Mouse (Mus musculus) limb, embryonic 12.5 days (tissue): Measurements from ENCODE around the gene Caln1. TPM values are rescaled to one million over a fixed set of nuclear protein-coding genes. Genes with fewer than 3 reads are reported as not detected.

Experiments used
- ATAC-seq: fragments of 200-750 bp; cut with Nextera tagmentation; 2 replicates; pipeline ENCODE4 v1.8.0; 2017; ENCODE audit warnings: low read depth, moderate TSS enrichment; ENCODE audit not compliant: insufficient number of reproducible peaks, insufficient read depth, low FRiP score, low TSS enrichment
- H3K27ac ChIP-seq: fragments of 300-500 bp; sonication (generic); 2 replicates; pipeline ENCODE4 v1.5.1; 2016; ENCODE audit warnings: mild to moderate bottlenecking, moderate library complexity
- H3K27me3 ChIP-seq: fragments of 300-500 bp; sonication (generic); 2 replicates; pipeline ENCODE4 v1.6.1; 2016; ENCODE audit warnings: mild to moderate bottlenecking, moderate library complexity
- H3K36me3 ChIP-seq: fragments of 300-500 bp; sonication (generic); 2 replicates; pipeline ENCODE4 v1.6.1; 2016; ENCODE audit warnings: mild to moderate bottlenecking, moderate library complexity
- H3K4me1 ChIP-seq: fragments of 300-500 bp; sonication (generic); replicated peaks from 2 replicates; pipeline ENCODE4 v1.6.1; 2016
- H3K4me2 ChIP-seq: fragments of 300-500 bp; sonication (generic); 2 replicates; pipeline ENCODE4 v1.6.1; 2016; ENCODE audit warnings: mild to moderate bottlenecking, moderate library complexity
- H3K4me3 ChIP-seq: fragments of 300-500 bp; sonication (generic); replicated peaks from 2 replicates; pipeline ENCODE4 v1.5.1; 2016; ENCODE audit warnings: mild to moderate bottlenecking
- H3K9ac ChIP-seq: fragments of 300-500 bp; sonication (generic); replicated peaks from 2 replicates; pipeline ENCODE4 v1.6.1; 2016; ENCODE audit warnings: mild to moderate bottlenecking, moderate library complexity
- H3K9me3 ChIP-seq: fragments of 300-500 bp; sonication (generic); 2 replicates; pipeline ENCODE4 v1.6.1; 2016; ENCODE audit warnings: mild to moderate bottlenecking, moderate library complexity
- WGBS: fragments of 180-500 bp; shearing (Covaris S2); methylation state at CpG from one replicate; pipeline ENCODE4 v1.1.7; 2016; 5-methylcytosine and 5-hydroxymethylcytosine counted together
- polyA plus RNA-seq: library from polyadenylated mRNA; unstranded; fragments of >200 nt; fragmentation: Nextera tagmentation; extraction: Ambion mirVana; gene quantifications from 2 replicates; pipeline ENCODE4 v1.2.1, GENCODE M21; 2016

Caln1 gene
- polyA plus RNA-seq, 1 experiment from 2014 or later: 0.73 TPM

DNA sequence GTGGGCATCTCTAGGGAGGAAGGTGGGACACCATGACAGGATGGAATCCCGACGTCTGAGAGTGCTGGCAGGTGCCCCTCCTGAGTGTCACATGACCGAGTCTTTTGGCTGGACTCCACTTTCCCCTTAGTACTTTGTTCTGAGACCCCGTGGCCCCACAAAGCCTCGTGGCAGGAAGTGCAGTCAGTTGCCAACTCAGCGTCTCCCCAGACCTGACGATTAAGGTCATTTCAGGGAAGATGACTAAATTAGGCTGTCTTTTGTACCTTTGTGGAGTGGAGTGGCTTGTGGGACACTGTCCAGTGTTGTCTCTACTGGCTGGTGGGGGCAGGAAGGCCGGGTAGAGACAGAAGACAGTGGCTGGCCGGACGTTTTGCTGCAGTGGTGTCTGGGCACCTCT is 103.0 kb downstream of the Caln1 start:
- Histone ChIP-seq H3K36me3 (no peaks in the 10 kb centered on the region), H3K4me2 (no peak overlapping the region), H3K9ac (no peak overlapping the region), H3K27me3 (no peaks in the 10 kb centered on the region), H3K4me1 (no peaks in the 10 kb centered on the region), H3K9me3 (no peaks in the 10 kb centered on the region), H3K27ac (no peak overlapping the region), H3K4me3 (no peak overlapping the region)
- 76% methylated on average over 10 of the region's 10 CpGs for WGBS
- no peak for ATAC-seq

DNA sequence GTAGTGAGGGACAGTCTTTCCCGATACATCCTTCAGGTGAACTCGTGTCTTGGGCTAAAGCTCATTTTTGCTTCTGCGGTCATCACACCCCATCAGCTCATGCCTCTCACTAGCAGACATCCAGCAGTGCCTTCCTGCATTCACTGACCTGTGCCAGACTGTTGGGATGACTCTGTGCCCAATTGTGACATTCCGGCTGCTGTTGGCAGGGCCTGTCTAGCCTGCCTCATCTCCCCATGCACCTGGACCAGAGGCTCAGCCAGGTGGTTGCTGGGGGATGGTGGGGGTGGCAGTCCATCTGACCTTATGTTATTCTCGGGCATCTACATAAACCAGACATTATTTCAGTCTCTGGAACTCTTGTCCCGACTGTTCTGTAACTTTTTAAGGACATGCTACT is 105.6 kb downstream of the Caln1 start:
- Histone ChIP-seq H3K9ac (no peak overlapping the region), H3K4me1 (no peaks in the 10 kb centered on the region), H3K4me3 (no peak overlapping the region), H3K27ac (no peak overlapping the region), H3K9me3 (no peaks in the 10 kb centered on the region), H3K4me2 (no peak overlapping the region), H3K27me3 (no peaks in the 10 kb centered on the region), H3K36me3 (no peaks in the 10 kb centered on the region)
- 82% methylated on average over 6 of the region's 6 CpGs for WGBS
- no peak for ATAC-seq

GRCm38 (mm10) chr5:130476741-130477140 is 107.5 kb downstream of the Caln1 start:
- no peaks in the 10 kb centered on the region for H3K36me3 ChIP-seq
- H3K9ac ChIP-seq: no peak overlapping the region
- H3K4me1 ChIP-seq: no peaks in the 10 kb centered on the region
- no peaks in the 10 kb centered on the region for H3K9me3 ChIP-seq
- no peak overlapping the region for H3K4me2 ChIP-seq
- no peak overlapping the region for H3K4me3 ChIP-seq
- no peak overlapping the region for H3K27ac ChIP-seq
- ATAC-seq: no peak
- no peaks in the 10 kb centered on the region for H3K27me3 ChIP-seq
- WGBS: 73% methylated on average over 12 of the region's 12 CpGs

DNA sequence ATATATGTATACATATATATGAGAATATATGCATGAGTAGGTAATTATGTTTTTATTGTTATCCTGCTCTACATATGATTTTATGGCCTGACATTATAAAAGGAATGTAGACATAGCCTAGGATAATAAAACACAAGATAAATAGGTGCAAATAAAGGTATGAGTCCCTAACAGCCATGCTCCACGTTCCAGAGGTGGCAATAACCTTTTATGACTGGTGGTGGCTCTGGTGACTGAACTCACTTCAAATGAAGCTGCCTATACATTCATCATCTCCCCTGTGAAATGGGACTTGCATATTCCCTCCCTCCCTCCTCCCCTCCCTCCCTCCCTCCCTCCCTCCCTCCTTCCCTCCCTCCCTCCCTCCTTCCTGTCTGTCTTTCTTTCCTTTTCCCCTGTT is 111.0 kb downstream of the Caln1 start:
- no peaks in the 10 kb centered on the region for H3K9me3 ChIP-seq
- H3K27ac ChIP-seq: no peak overlapping the region
- H3K36me3 ChIP-seq: no peaks in the 10 kb centered on the region
- no peaks in the 10 kb centered on the region for H3K27me3 ChIP-seq
- no peaks in the 10 kb centered on the region for H3K4me1 ChIP-seq
- H3K4me3 ChIP-seq: no peak overlapping the region
- no peak overlapping the region for H3K9ac ChIP-seq
- no peak for ATAC-seq
- 26% methylated on average over 1 of the region's 1 CpGs for WGBS
- H3K4me2 ChIP-seq: no peak overlapping the region

GRCm38 (mm10) chr5:130491471-130491870 is 122.2 kb downstream of the Caln1 start:
- Histone ChIP-seq H3K27me3 (no peaks in the 10 kb centered on the region), H3K4me1 (no peaks in the 10 kb centered on the region), H3K9ac (no peak overlapping the region), H3K36me3 (no peaks in the 10 kb centered on the region), H3K9me3 (no peaks in the 10 kb centered on the region), H3K27ac (no peak overlapping the region), H3K4me3 (no peak overlapping the region), H3K4me2 (no peak overlapping the region)
- 88% methylated on average over 5 of the region's 5 CpGs for WGBS
- ATAC-seq: no peak

DNA sequence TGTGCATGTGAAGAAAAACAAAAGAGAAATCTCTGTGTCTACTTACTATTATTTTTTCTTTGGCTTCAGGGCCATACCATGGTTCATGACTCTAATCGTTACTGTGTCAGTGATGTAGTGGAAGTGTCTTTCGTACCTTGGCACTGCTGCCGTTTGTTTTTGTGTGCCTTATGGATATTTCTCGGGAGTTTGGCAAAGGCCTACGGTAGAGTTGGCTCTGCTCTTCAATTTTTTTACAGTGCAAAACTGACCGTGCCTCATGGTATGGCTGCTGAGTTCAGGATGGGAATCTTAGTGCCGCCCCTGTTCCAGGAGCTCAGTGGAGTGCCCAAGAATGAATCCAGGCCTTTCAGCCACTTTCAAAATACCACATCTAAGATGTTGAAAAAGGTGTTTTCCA is 123.0 kb downstream of the Caln1 start:
- WGBS: 87% methylated on average over 7 of the region's 7 CpGs
- H3K4me3 ChIP-seq: no peak overlapping the region

GRCm38 (mm10) chr5:130502541-130502940 is 133.3 kb downstream of the Caln1 start:
- Histone ChIP-seq H3K9ac (no peak overlapping the region), H3K4me1 (no peaks in the 10 kb centered on the region), H3K9me3 (no peaks in the 10 kb centered on the region), H3K36me3 (no peaks in the 10 kb centered on the region), H3K4me3 (no peak overlapping the region), H3K4me2 (no peak overlapping the region), H3K27ac (no peak overlapping the region), H3K27me3 (no peaks in the 10 kb centered on the region)
- no peak for ATAC-seq
- 87% methylated on average over 9 of the region's 9 CpGs for WGBS

More for the DNA sequence above, 123.0 kb downstream of the Caln1 start:
- no peaks in the 10 kb centered on the region for H3K27me3 ChIP-seq
- no peak overlapping the region for H3K4me2 ChIP-seq
- no peak overlapping the region for H3K9ac ChIP-seq
- H3K4me1 ChIP-seq: no peaks in the 10 kb centered on the region
- no peak for ATAC-seq
- no peaks in the 10 kb centered on the region for H3K9me3 ChIP-seq
- H3K27ac ChIP-seq: no peak overlapping the region
- H3K36me3 ChIP-seq: no peaks in the 10 kb centered on the region

DNA sequence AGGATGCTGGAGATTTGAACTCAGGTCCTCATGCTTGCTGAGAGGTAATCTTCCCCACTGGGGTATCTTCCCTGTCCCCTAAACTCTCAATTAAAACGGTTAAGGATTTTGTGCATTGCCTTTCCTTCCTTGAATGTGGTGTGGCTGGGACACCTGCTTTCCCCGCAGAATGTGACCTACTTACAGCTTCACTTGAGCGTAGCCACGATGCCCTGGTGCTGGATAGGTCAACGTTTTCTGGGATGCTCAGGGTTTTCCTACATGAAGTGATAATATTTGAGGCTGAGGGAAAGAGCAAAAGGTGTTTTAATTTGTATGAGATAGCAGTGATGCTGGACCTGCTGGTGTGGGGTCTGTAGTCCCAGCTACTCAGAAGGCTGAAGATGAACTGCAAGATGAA is 135.6 kb downstream of the Caln1 start:
- no peak overlapping the region for H3K4me3 ChIP-seq
- no peaks in the 10 kb centered on the region for H3K27me3 ChIP-seq
- WGBS: 83% methylated on average over 5 of the region's 5 CpGs
- H3K4me1 ChIP-seq: no peaks in the 10 kb centered on the region
- no peak for ATAC-seq
- H3K9ac ChIP-seq: no peak overlapping the region
- 0 out of 2 replicates have a peak, but pooled peaks cover 5% of the 10 kb centered on the region for H3K9me3 ChIP-seq
- H3K4me2 ChIP-seq: no peak overlapping the region
- H3K27ac ChIP-seq: no peak overlapping the region
- no peaks in the 10 kb centered on the region for H3K36me3 ChIP-seq

DNA sequence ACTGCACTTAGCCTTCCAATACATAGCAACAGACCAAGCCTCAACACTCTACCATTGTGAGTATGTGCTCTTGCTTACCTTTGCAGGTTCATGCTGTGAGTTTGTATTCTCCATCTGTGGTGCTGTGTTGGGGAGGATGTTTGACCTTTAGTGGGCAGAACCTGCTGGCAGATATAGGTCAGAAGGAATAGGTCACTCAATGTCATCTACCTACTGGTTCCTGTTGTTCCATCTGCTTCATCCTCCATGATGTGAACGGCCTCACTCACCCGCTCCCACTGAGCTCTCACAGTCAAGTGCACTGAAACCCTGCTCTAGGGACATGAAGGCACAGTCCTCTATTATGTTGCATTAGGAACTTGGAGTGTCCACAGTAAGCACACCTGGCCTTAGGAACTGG is 141.3 kb downstream of the Caln1 start:
- Histone ChIP-seq H3K9ac (no peak overlapping the region), H3K27me3 (no peaks in the 10 kb centered on the region), H3K4me2 (no peak overlapping the region), H3K27ac (no peak overlapping the region), H3K4me1 (no peaks in the 10 kb centered on the region), H3K36me3 (no peaks in the 10 kb centered on the region), H3K9me3 (0 out of 2 replicates have a peak, but pooled peaks cover 5% of the 10 kb centered on the region), H3K4me3 (no peak overlapping the region)
- WGBS: 93% methylated on average over 2 of the region's 2 CpGs
- ATAC-seq: no peak

DNA sequence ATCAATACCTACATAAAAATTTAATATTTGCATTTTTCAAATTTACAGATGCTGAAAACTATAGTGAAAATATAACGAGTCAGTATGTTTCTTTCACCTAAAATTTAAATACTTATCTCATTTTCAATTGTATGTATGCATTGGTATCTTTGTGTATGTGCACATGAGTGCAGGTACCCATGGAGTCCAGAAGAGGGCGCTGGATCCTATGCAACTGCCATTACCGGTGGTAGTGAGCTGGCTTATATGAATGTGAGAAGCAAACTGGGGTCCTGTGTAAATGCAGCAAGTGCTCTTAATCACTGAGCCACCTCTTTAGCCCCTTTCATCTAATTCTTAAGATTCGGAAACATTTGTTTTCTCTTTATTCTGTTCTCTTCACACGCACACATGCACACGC is 146.1 kb downstream of the Caln1 start:
- Histone ChIP-seq H3K27ac (no peak overlapping the region), H3K9me3 (peaks cover 1% of the 10 kb centered on the region; the same call in 1 of the 2 replicates), H3K4me1 (no peaks in the 10 kb centered on the region), H3K4me3 (no peak overlapping the region), H3K4me2 (no peak overlapping the region), H3K9ac (no peak overlapping the region), H3K36me3 (no peaks in the 10 kb centered on the region), H3K27me3 (no peaks in the 10 kb centered on the region)
- 73% methylated on average over 6 of the region's 6 CpGs for WGBS
- ATAC-seq: no peak

DNA sequence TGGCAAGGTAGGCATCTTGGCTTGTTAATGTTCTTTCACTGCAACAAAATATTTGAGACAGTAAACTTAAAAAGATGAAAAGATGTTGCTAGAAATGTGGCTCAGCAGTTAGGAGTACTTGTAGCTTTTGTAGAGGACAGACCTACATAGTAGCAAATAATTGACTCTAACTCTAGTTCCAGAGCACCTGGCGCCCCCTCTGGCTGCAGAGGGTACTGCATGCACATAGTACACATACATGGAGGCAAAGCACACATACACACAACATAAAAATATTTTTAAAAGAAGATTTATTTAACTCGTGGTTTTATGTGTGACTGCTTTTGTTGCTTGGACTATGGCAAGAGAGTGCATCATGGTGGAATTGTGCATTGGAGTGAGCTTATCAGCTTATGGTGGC is 151.3 kb downstream of the Caln1 start:
- 72% methylated on average over 2 of the region's 2 CpGs for WGBS
- H3K4me1 ChIP-seq: no peaks in the 10 kb centered on the region
- H3K9ac ChIP-seq: no peak overlapping the region
- no peak for ATAC-seq
- H3K27me3 ChIP-seq: no peaks in the 10 kb centered on the region
- no peak overlapping the region for H3K4me2 ChIP-seq
- H3K9me3 ChIP-seq: peaks cover 5% of the 10 kb centered on the region; the same call in 1 of the 2 replicates
- H3K36me3 ChIP-seq: no peaks in the 10 kb centered on the region
- H3K27ac ChIP-seq: no peak overlapping the region
- no peak overlapping the region for H3K4me3 ChIP-seq

- no peak for ATAC-seq
- H3K36me3 ChIP-seq: no peaks in the 10 kb centered on the region
- H3K27ac ChIP-seq: no peak overlapping the region
- H3K4me1 ChIP-seq: no peaks in the 10 kb centered on the region
- 94% methylated on average over 2 of the region's 2 CpGs for WGBS
- H3K9ac ChIP-seq: no peak overlapping the region
- H3K9me3 ChIP-seq: no peaks in the 10 kb centered on the region
- H3K4me2 ChIP-seq: no peak overlapping the region
- H3K27me3 ChIP-seq: no peaks in the 10 kb centered on the region
- H3K4me3 ChIP-seq: no peak overlapping the region
These were observed 158.2 kb downstream of the Caln1 start for GRCm38 (mm10) chr5:130527416-130527815.
